Mouse (Mus musculus) spleen, adult 2 months (tissue): ENCODE measurements around the gene Kit.

ENCODE experiments used
- CTCF ChIP-seq: fragments of 200-500 bp; IDR thresholded peaks from 2 replicates; pipeline ENCODE4 v1.5.1; 2011; ENCODE audit warnings: mild to moderate bottlenecking, inconsistent platforms; ENCODE audit not compliant: insufficient read depth, insufficient read length, insufficient replicate concordance; ENCODE audit errors: extremely low read depth
- POLR2A ChIP-seq: fragments of 200-500 bp; IDR thresholded peaks from 2 replicates; pipeline ENCODE4 v1.6.1; 2011; ENCODE audit warnings: low read depth, low read length, inconsistent platforms

DNA sequence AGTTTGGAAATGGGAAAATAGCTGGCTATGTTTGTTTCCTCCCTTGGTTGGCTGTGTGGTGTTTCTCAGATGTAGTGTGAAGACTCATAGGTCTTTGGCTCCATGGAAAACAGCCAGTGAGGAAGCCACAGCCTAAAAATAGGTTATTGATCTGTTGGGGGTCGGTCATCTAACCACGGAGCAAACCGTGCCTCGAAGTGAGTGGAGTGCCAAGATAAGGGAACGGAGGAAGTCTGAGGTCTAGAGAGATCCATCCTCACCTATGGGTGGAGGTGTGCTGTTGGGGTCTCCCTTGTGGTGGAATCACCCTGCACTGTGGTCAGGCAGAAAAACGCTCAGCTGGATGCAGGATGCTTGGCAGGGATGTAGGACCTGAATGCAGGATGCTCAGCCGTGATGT is 7.2 kb downstream of the Kit start:
- TF ChIP-seq CTCF: no peak
- TF ChIP-seq POLR2A: no peak
